Mouse (Mus musculus): ENCODE results near the gene Epb41l5.

The Epb41l5 gene

GRCm38 (mm10) chr1:119648205-119649111 is at the start of gene Epb41l5:
Gene Epb41l5, minus strand, starts transcription at chr1:119649000.
- peak; percentile 98 for DNase-seq

GRCm38 (mm10) chr1:119696860-119697259 is 48.1 kb upstream of the Epb41l5 start:
- no peak for DNase-seq

GRCm38 (mm10) chr1:119685773-119686558 is 37.2 kb upstream of the Epb41l5 start:
- DNase-seq = no peak

GRCm38 (mm10) chr1:119681663-119682213 is 32.9 kb upstream of the Epb41l5 start:
- no peak for DNase-seq

GRCm38 (mm10) chr1:119674984-119675383 is 26.2 kb upstream of the Epb41l5 start:
- DNase-seq = no peak

- no peak for DNase-seq
Observed at GRCm38 (mm10) chr1:119666904-119667303, 18.1 kb upstream of the Epb41l5 start.

- DNase-seq = no peak
Observed at GRCm38 (mm10) chr1:119654307-119654706, 5.5 kb upstream of the Epb41l5 start.

GRCm38 (mm10) chr1:119650386-119650785 is 1.6 kb upstream of the Epb41l5 start:
- DNase-seq = no peak

- DNase-seq = no peak
Observed at GRCm38 (mm10) chr1:119649627-119650026, 827 bp upstream of the Epb41l5 start.

- no peak for DNase-seq
Observed at GRCm38 (mm10) chr1:119646356-119646755, 2.4 kb downstream of the Epb41l5 start.

- DNase-seq = peak; percentile 90
Observed at GRCm38 (mm10) chr1:119642367-119642766, 6.4 kb downstream of the Epb41l5 start.

- no peak for DNase-seq
Observed at GRCm38 (mm10) chr1:119641090-119641812, 7.5 kb downstream of the Epb41l5 start.

- no peak for DNase-seq
Observed at GRCm38 (mm10) chr1:119640006-119640405, 8.8 kb downstream of the Epb41l5 start.

- DNase-seq = no peak
Observed at GRCm38 (mm10) chr1:119637188-119638023, 11.4 kb downstream of the Epb41l5 start.

- no peak for DNase-seq
Observed at GRCm38 (mm10) chr1:119634746-119635145, 14.1 kb downstream of the Epb41l5 start.

- no peak for DNase-seq
Observed at GRCm38 (mm10) chr1:119630428-119630827, 18.4 kb downstream of the Epb41l5 start.

GRCm38 (mm10) chr1:119626837-119627236 is 22.0 kb downstream of the Epb41l5 start:
- DNase-seq = no peak

- peak; percentile 69 for DNase-seq
Observed at GRCm38 (mm10) chr1:119624444-119624843, 24.4 kb downstream of the Epb41l5 start.

GRCm38 (mm10) chr1:119605396-119605795 is 43.4 kb downstream of the Epb41l5 start:
- DNase-seq = peak; percentile 33

- DNase-seq = peak; percentile 74
Observed at GRCm38 (mm10) chr1:119602448-119602847, 46.4 kb downstream of the Epb41l5 start.

GRCm38 (mm10) chr1:119598855-119599254 is 49.9 kb downstream of the Epb41l5 start:
- peak; percentile 70 for DNase-seq

All from heart, adult 11 months (tissue).